Mouse (Mus musculus) liver, adult 2 months (tissue): ENCODE results near the gene Tmcc2.

Experiments used
- CTCF ChIP-seq: fragments of 200-500 bp; IDR thresholded peaks from 2 replicates; pipeline ENCODE4 v1.5.1; 2011; ENCODE audit warnings: low read depth, low read length, control low read depth
- POLR2A ChIP-seq: fragments of 200-500 bp; IDR thresholded peaks from 2 replicates; pipeline ENCODE4 v1.6.1; 2011; ENCODE audit warnings: low read length, control low read depth; ENCODE audit not compliant: insufficient read depth; ENCODE audit errors: extremely low read depth

DNA sequence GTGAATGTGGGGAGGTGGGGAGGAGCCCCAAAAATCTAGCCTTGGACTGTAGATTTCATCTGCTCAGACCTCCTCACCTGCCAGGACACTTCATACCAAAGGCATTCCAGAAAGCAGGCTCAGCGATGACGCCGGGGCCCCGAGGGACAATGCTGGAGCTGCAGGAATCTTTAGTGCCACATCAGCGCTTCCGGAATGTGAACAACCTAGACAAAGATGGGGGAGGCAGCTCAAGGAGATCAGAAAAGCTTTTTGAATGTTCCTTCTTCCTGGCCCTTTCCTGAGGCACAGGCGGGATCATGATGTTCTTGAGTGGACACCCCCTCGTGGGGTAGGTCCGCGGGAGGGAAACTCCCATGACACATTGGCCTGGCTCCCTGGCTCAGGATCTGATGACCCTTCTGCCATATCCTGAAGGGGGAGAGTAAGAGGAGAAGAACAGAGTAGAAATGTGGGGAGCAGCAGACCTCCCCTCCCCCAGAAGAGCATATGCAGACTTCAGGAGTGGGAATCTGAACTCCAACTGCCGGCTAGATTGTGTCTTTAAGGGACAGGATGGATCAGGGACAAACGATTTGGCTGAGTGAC is 55.6 kb downstream of the Tmcc2 start:
- no peak for TF ChIP-seq CTCF
- TF ChIP-seq POLR2A = no peak
